Mouse (Mus musculus) forebrain, postnatal 0 days (tissue): ENCODE data around the gene Tma7. TPM values are rescaled to one million over a fixed set of nuclear protein-coding genes. Genes with fewer than 3 reads are reported as not detected.

Source experiments
- ATAC-seq: fragments of 200-750 bp; cut with Nextera tagmentation; 2 replicates; pipeline ENCODE4 v1.8.0; 2017; ENCODE audit warnings: mild to moderate bottlenecking, moderate library complexity
- DNase-seq: peaks from one replicate; pipeline ENCODE4 v3.0.0-alpha.2; 2015
- H3K27ac ChIP-seq: fragments of 300-500 bp; sonication (generic); 2 replicates; pipeline ENCODE4 v1.5.1; 2014; ENCODE audit warnings: low read depth, mild to moderate bottlenecking, antibody characterized with exemption, low read length, moderate library complexity, mixed read lengths
- H3K27me3 ChIP-seq: fragments of 300-500 bp; sonication (generic); 2 replicates; pipeline ENCODE4 v1.6.1; 2014; ENCODE audit warnings: mild to moderate bottlenecking, low read length, mixed read lengths; ENCODE audit not compliant: insufficient read depth
- H3K36me3 ChIP-seq: fragments of 300-500 bp; sonication (generic); 2 replicates; pipeline ENCODE4 v1.6.1; 2014; ENCODE audit warnings: mild to moderate bottlenecking, moderate library complexity; ENCODE audit not compliant: insufficient read depth
- H3K4me1 ChIP-seq: fragments of 300-500 bp; sonication (generic); 2 replicates; pipeline ENCODE4 v1.6.1; 2014; ENCODE audit warnings: antibody characterized with exemption; ENCODE audit not compliant: insufficient read depth
- H3K4me2 ChIP-seq: fragments of 300-500 bp; sonication (generic); 2 replicates; pipeline ENCODE4 v1.6.1; 2014; ENCODE audit warnings: low read depth, mild to moderate bottlenecking, moderate library complexity
- H3K4me3 ChIP-seq: fragments of 300-500 bp; sonication (generic); 2 replicates; pipeline ENCODE4 v1.5.1; 2014; ENCODE audit warnings: low read depth, low read length, mixed read lengths
- H3K9ac ChIP-seq: fragments of 300-500 bp; sonication (generic); 2 replicates; pipeline ENCODE4 v1.6.1; 2014; ENCODE audit warnings: mild to moderate bottlenecking
- H3K9me3 ChIP-seq: fragments of 300-500 bp; sonication (generic); 2 replicates; pipeline ENCODE4 v1.6.1; 2016; ENCODE audit warnings: low read length
- CTCF ChIP-seq: sonication (generic); IDR thresholded peaks from 2 replicates; pipeline ENCODE4 v1.5.1; 2016; ENCODE audit warnings: antibody characterized with exemption, control low read depth, low read depth
- WGBS: fragments of 180-500 bp; shearing (Covaris S2); extraction: QIAGEN DNeasy Blood & Tissue Kit; methylation state at CpG from one replicate; pipeline ENCODE4 v1.1.7; 2014; 5-methylcytosine and 5-hydroxymethylcytosine counted together
- polyA plus RNA-seq: library from polyadenylated mRNA; unstranded; fragments of >200 nt; fragmentation: Nextera tagmentation; extraction: Ambion mirVana; gene quantifications from 2 replicates; pipeline ENCODE4 v1.2.1, GENCODE M21; 2015
- total RNA-seq: library from RNA; depleted of rRNA; stranded (reverse); fragments of >200 nt; gene quantifications from 2 replicates; pipeline ENCODE4 v1.2.3, GENCODE M21; 2014; rRNA removed

Tma7 gene
- total and polyA plus RNA-seq, 2 experiments from 2014 or later, result 177 to 695 TPM

DNA sequence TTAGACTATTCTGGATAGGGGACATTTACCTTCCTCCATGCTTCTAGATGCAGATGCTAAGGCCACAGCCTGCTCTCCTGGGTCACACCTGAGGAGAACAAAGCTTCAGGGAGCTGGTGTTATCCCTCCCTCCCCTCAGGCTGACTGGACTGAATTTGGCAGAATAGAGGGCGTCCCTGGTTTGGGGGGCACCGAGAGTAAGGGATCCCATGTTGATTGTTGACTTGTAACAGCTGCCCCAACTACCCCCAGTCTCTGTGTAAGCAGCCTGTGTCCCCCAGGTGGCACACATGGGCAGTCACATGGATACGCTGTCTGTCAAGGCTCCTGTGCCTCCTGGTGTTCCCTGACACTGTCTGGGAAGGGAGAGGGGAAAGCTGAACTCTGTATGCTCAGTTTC, 54.0 kb downstream of the Tma7 start:
- 85% methylated on average over 3 of the region's 3 CpGs for WGBS
- Histone ChIP-seq H3K9me3 (no peaks in the 10 kb centered on the region), H3K36me3 (peaks cover 36% of the 10 kb centered on the region), H3K4me2 (no peak overlapping the region), H3K9ac (no peak overlapping the region), H3K4me1 (no peaks in the 10 kb centered on the region), H3K27me3 (no peaks in the 10 kb centered on the region), H3K27ac (no peak overlapping the region), H3K4me3 (no peak overlapping the region)
- TF ChIP-seq CTCF, result no peak
- no peak for ATAC-seq
- no peak for DNase-seq

DNA sequence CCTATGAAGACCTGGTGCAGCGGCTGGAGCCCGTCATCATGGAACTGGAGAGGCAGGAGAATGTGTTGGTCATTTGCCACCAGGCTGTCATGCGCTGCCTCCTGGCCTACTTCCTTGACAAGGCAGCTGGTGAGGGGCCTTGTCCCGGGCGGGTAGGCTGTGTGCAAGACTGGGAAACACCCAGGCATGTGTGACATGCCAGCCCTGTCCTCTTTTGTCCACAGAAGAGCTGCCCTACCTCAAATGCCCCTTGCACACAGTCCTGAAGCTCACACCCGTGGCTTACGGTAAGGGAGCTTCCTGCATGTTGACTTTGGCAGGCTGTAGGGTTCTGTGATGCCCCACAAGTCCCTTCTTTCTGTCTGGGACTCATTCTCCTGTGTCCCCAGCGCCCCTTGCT, 54.9 kb downstream of the Tma7 start:
- H3K9me3 ChIP-seq, result no peaks in the 10 kb centered on the region
- no peak overlapping the region for H3K4me2 ChIP-seq
- H3K36me3 ChIP-seq, result peaks cover 40% of the 10 kb centered on the region
- H3K4me3 ChIP-seq, result no peak overlapping the region
- ATAC-seq (no peak), DNase-seq (no peak)
- H3K27me3 ChIP-seq, result no peaks in the 10 kb centered on the region
- TF ChIP-seq CTCF, result no peak
- 86% methylated on average over 8 of the region's 8 CpGs for WGBS
- no peak overlapping the region for H3K9ac ChIP-seq
- H3K4me1 ChIP-seq, result no peaks in the 10 kb centered on the region
- no peak overlapping the region for H3K27ac ChIP-seq

Other genes with a start within 250 kb of the Tma7 start
- gene Slc26a6, start 229.3 kb downstream of the Tma7 start, total RNA-seq, result 19.4 and 29.6 TPM in 2 replicates
- 15.9 and 18.0 TPM in 2 replicates for gene Slc26a6, start 229.3 kb downstream of the Tma7 start, polyA plus RNA-seq
- gene Tmem89, start 168.0 kb downstream of the Tma7 start, total RNA-seq, result 0.23 and 0.24 TPM in 2 replicates
- 0.20 and 0.33 TPM in 2 replicates for gene Tmem89, start 168.0 kb downstream of the Tma7 start, polyA plus RNA-seq
- 327 and 365 TPM in 2 replicates for gene Uqcrc1, start 146.0 kb downstream of the Tma7 start, total RNA-seq
- gene Uqcrc1, start 146.0 kb downstream of the Tma7 start, polyA plus RNA-seq, result 482 and 490 TPM in 2 replicates
- 2.7 and 5.4 TPM in 2 replicates for gene Col7a1, start 129.0 kb downstream of the Tma7 start, total RNA-seq
- gene Col7a1, start 129.0 kb downstream of the Tma7 start, polyA plus RNA-seq, result 1.3 and 1.6 TPM in 2 replicates
- 0.23 TPM in 1 of 2 replicates, not detected in the other for gene Ucn2, start 96.6 kb downstream of the Tma7 start, total RNA-seq
- gene Ucn2, start 96.6 kb downstream of the Tma7 start, polyA plus RNA-seq, result not detected in 2 replicates
- gene Pfkfb4, start 90.8 kb downstream of the Tma7 start, total RNA-seq, result 27.1 and 46.4 TPM in 2 replicates
- gene Pfkfb4, start 90.8 kb downstream of the Tma7 start, polyA plus RNA-seq, result 16.6 and 21.7 TPM in 2 replicates
- 66.2 and 68.4 TPM in 2 replicates for gene Shisa5, start 44.0 kb downstream of the Tma7 start, total RNA-seq
- 75.9 and 77.3 TPM in 2 replicates for gene Shisa5, start 44.0 kb downstream of the Tma7 start, polyA plus RNA-seq
- 22.5 and 25.3 TPM in 2 replicates for gene Trex1, start 22.9 kb downstream of the Tma7 start, total RNA-seq
- 16.5 and 20.3 TPM in 2 replicates for gene Trex1, start 22.9 kb downstream of the Tma7 start, polyA plus RNA-seq
- gene Atrip, start 8.5 kb downstream of the Tma7 start, total RNA-seq, result 45.2 and 46.1 TPM in 2 replicates
- 34.6 and 34.8 TPM in 2 replicates for gene Atrip, start 8.5 kb downstream of the Tma7 start, polyA plus RNA-seq
- gene Ccdc51, start 94 bp downstream of the Tma7 start, total RNA-seq, result 12.2 and 12.9 TPM in 2 replicates
- gene Ccdc51, start 94 bp downstream of the Tma7 start, polyA plus RNA-seq, result 6.4 and 7.2 TPM in 2 replicates
- gene Plxnb1, start 12.8 kb upstream of the Tma7 start, total RNA-seq, result 56.3 and 78.2 TPM in 2 replicates
- gene Plxnb1, start 12.8 kb upstream of the Tma7 start, polyA plus RNA-seq, result 7.3 and 10.2 TPM in 2 replicates
- gene Fbxw21, start 79.5 kb upstream of the Tma7 start, total RNA-seq, result not detected in 2 replicates
- not detected in 2 replicates for gene Fbxw21, start 79.5 kb upstream of the Tma7 start, polyA plus RNA-seq
- 0.24 TPM in 1 of 2 replicates, not detected in the other for gene Fbxw13, start 113.4 kb upstream of the Tma7 start, total RNA-seq
- 0.19 and 0.24 TPM in 2 replicates for gene Fbxw13, start 113.4 kb upstream of the Tma7 start, polyA plus RNA-seq
- not detected in 2 replicates for gene Fbxw20, start 152.2 kb upstream of the Tma7 start, total RNA-seq
- not detected in 2 replicates for gene Fbxw20, start 152.2 kb upstream of the Tma7 start, polyA plus RNA-seq
- not detected in 2 replicates for gene Fbxw14, start 205.1 kb upstream of the Tma7 start, total RNA-seq
- gene Fbxw14, start 205.1 kb upstream of the Tma7 start, polyA plus RNA-seq, result not detected in 2 replicates